Mouse (Mus musculus) heart, embryonic 15.5 days (tissue): Measurements from ENCODE around the gene Dst. TPM values are rescaled to one million over a fixed set of nuclear protein-coding genes. Genes with fewer than 3 reads are reported as not detected.

Experiments used
- ATAC-seq: fragments of 200-750 bp; cut with Nextera tagmentation; replicated peaks from 2 replicates; pipeline ENCODE4 v1.8.0; 2017; ENCODE audit warnings: low read depth, moderate TSS enrichment; ENCODE audit not compliant: insufficient number of reproducible peaks, insufficient read depth, low FRiP score
- H3K27ac ChIP-seq: fragments of 300-500 bp; sonication (generic); 2 replicates; pipeline ENCODE4 v1.5.1; 2015; ENCODE audit warnings: mild to moderate bottlenecking, inconsistent platforms
- H3K27me3 ChIP-seq: fragments of 300-500 bp; sonication (generic); 2 replicates; pipeline ENCODE4 v1.6.1; 2015; ENCODE audit warnings: inconsistent platforms
- H3K36me3 ChIP-seq: fragments of 300-500 bp; sonication (generic); 2 replicates; pipeline ENCODE4 v1.6.1; 2015; ENCODE audit warnings: mild to moderate bottlenecking, inconsistent platforms
- H3K4me1 ChIP-seq: fragments of 300-500 bp; sonication (generic); replicated peaks from 2 replicates; pipeline ENCODE4 v1.6.1; 2015; ENCODE audit warnings: inconsistent platforms
- H3K4me2 ChIP-seq: fragments of 300-500 bp; sonication (generic); 2 replicates; pipeline ENCODE4 v1.6.1; 2015; ENCODE audit warnings: inconsistent platforms, mild to moderate bottlenecking, moderate library complexity
- H3K4me3 ChIP-seq: fragments of 300-500 bp; sonication (generic); 2 replicates; pipeline ENCODE4 v1.5.1; 2015; ENCODE audit warnings: mild to moderate bottlenecking, inconsistent platforms
- H3K9ac ChIP-seq: fragments of 300-500 bp; sonication (generic); 2 replicates; pipeline ENCODE4 v1.6.1; 2015; ENCODE audit warnings: mild to moderate bottlenecking, inconsistent platforms
- H3K9me3 ChIP-seq: fragments of 300-500 bp; sonication (generic); replicated peaks from 2 replicates; pipeline ENCODE4 v1.6.1; 2016; ENCODE audit warnings: inconsistent platforms
- WGBS: fragments of 180-500 bp; shearing (Covaris S2); methylation state at CpG from one replicate; pipeline ENCODE4 v1.1.7; 2015; ENCODE audit warnings: mixed read lengths; 5-methylcytosine and 5-hydroxymethylcytosine counted together
- polyA plus RNA-seq: library from polyadenylated mRNA; unstranded; fragments of >200 nt; fragmentation: Nextera tagmentation; extraction: Ambion mirVana; gene quantifications from 2 replicates; pipeline ENCODE4 v1.2.1, GENCODE M21; 2015

Dst gene
- polyA plus RNA-seq, 1 experiment from 2014 or later, result 21.4 TPM

DNA sequence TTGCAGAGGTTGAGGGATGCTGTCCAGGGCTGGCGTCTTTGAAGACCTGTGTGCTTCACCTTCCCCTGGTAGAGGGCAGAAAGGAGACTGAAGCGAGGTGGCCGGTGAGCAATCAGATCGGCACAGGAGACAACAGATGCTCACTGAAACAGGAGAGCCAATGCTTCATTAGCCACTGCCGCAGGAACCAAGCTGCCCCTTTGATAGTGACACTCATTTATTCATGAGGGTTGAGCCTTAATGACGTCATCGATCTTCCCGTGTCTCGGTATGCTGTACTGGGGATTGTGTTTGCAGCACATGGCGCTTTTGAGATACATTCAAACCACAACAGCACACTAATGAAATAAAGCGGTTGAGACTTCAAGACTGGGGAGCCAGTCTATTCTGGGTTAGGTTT, 250.8 kb downstream of the Dst start:
- no peak overlapping the region for H3K4me3 ChIP-seq
- peaks cover 14% of the 10 kb centered on the region; the same call in 1 of the 2 replicates for H3K36me3 ChIP-seq
- ATAC-seq, result no peak
- no peak overlapping the region for H3K4me2 ChIP-seq
- no peak overlapping the region for H3K27ac ChIP-seq
- no peaks in the 10 kb centered on the region for H3K4me1 ChIP-seq
- H3K9me3 ChIP-seq, result no peaks in the 10 kb centered on the region
- WGBS, result 81% methylated on average over 11 of the region's 11 CpGs
- H3K27me3 ChIP-seq, result no peaks in the 10 kb centered on the region
- no peak overlapping the region for H3K9ac ChIP-seq

DNA sequence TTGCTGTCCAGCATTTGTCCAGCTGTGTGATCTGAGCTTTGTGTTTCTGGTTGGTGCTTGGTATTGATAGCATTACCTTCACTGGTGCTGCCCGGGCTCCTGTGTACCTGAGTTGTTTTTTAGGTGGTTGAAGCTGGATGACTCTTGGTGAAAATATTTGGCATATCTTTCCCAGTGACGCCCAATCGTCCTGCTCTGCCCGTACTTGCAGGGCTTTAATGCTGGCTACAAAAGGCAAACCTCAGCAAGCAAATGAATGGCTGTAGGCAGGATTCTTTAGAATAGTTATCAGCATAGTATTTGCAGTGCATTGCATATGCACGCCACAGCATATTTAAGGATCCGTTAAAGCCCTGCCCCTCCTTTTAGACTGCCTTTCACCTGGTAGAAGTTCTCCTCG, 251.9 kb downstream of the Dst start:
- Histone ChIP-seq H3K27me3 (no peaks in the 10 kb centered on the region), H3K4me3 (no peak overlapping the region), H3K9ac (no peak overlapping the region), H3K4me2 (no peak overlapping the region), H3K9me3 (no peaks in the 10 kb centered on the region), H3K4me1 (no peaks in the 10 kb centered on the region), H3K36me3 (peaks cover 18% of the 10 kb centered on the region), H3K27ac (no peak overlapping the region)
- WGBS, result 65% methylated on average over 7 of the region's 7 CpGs
- ATAC-seq, result no peak

DNA sequence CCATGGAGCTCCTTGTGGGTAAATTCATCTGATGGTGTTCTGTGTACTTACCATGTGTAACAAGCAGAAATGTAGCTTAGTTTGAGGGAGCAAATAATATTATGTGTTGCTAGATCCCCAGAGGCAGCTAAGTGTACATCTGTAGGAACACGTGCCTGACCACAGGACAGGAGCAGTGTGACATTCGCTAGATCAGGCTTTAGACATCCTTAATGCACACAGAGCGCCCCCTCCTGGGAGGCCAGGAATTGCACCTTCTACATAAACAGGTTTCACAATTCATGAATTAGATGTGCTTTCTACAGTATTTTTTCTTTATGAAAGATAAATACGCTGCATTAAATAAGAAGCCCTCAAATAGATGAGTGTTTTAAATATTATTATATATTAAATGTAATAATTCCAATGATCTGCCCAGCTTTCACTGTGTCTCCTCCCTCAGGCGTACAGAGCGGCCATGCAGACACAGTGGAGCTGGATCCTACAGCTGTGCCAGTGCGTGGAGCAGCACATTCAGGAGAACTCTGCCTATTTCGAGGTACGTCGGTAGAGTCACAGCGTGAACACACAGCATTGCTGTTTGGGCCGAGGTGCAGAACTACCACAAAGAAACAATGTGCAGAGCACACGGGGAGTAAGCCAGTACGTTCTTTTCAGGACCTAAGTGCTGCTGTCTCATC, 256.7 kb downstream of the Dst start:
- no peaks in the 10 kb centered on the region for H3K27me3 ChIP-seq
- H3K9ac ChIP-seq, result 0 out of 2 replicates have a peak overlapping the region, but pooled peaks have one; percentile 21
- no peak overlapping the region for H3K4me2 ChIP-seq
- no peaks in the 10 kb centered on the region for H3K9me3 ChIP-seq
- no peak overlapping the region for H3K27ac ChIP-seq
- peaks cover 12% of the 10 kb centered on the region for H3K4me1 ChIP-seq
- WGBS, result 64% methylated on average over 14 of the region's 14 CpGs
- peaks cover 39% of the 10 kb centered on the region for H3K36me3 ChIP-seq
- ATAC-seq, result no peak
- no peak overlapping the region for H3K4me3 ChIP-seq

DNA sequence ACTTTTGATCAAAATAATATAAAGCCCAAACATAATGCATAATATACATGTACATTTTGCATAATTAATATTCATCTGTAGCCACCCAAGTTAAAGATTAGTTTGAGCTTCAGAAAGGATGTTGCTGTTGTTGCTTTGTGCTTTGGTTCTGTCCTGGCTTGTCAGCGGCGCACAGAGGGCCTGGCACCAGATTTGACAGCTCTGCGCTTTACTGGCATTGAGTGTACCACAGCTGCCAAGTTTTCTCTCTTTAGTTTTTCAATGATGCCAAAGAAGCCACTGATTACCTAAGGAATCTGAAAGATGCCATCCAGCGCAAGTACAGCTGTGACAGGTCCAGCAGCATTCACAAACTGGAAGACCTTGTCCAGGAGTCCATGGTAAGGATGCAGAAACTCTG, 257.9 kb downstream of the Dst start:
- H3K4me3 ChIP-seq, result no peak overlapping the region
- H3K4me2 ChIP-seq, result no peak overlapping the region
- H3K4me1 ChIP-seq, result peaks cover 12% of the 10 kb centered on the region
- H3K27me3 ChIP-seq, result no peaks in the 10 kb centered on the region
- WGBS, result 86% methylated on average over 4 of the region's 4 CpGs
- H3K9me3 ChIP-seq, result no peaks in the 10 kb centered on the region
- no peak overlapping the region for H3K27ac ChIP-seq
- H3K36me3 ChIP-seq, result peaks cover 49% of the 10 kb centered on the region
- no peak overlapping the region for H3K9ac ChIP-seq
- no peak for ATAC-seq

DNA sequence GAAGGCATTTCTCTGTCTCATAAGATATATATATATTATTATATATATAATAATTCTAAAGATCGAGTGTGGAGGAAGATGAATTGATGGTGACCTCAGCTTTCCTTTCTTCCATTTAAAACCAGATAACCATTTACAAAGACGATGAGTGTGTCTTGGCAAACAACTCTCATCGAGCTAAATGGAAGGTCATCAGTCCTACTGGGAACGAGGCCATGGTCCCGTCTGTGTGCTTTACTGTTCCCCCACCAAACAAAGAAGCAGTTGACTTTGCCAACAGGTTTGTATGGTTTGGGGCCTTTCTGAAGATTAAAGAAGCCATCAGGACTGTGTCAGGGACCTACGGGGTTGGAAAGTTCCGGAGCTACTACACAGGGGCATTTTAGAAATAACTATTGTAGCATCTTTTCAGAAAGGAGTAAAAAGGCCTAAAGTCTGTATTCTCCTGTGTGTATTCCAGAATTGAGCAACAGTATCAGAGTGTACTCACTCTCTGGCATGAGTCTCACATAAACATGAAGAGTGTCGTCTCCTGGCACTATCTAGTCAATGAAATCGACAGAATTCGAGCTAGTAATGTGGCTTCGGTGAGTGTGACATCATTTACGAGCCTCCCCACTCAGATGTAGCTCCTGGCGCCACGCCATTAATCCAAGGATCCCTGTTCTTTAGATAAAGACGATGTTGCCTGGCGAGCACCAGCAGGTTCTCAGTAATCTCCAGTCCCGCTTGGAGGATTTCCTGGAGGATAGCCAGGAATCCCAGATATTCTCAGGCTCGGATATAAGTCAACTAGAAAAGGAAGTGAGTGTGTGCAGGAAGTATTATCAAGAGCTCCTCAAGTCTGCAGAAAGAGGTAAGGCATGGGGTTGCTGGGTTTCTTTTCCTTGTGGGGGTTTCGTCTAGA, 259.4 kb downstream of the Dst start:
- Histone ChIP-seq H3K27ac (peak overlapping the region; percentile 71), H3K36me3 (peaks cover 56% of the 10 kb centered on the region)
- ATAC-seq, result peak; percentile 76

DNA sequence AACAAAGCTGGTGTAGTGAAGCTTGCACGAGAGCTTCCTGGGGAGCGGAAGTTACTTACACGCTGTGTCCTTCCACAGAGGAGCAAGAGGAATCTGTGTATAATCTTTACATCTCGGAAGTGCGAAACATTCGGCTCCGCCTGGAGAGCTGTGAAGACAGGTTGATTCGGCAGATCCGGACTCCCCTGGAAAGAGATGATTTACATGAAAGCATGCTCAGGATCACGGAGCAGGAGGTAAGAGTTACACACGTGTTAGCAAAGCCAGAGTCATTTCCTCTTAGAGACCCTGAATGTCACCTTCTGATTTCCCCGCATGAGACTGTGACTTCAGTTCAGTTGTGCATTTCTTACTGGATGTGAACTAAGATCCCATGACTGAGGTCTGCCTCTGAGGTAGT, 261.1 kb downstream of the Dst start:
- H3K4me2 ChIP-seq, result no peak overlapping the region
- H3K4me3 ChIP-seq, result no peak overlapping the region
- H3K9ac ChIP-seq, result no peak overlapping the region
- no peaks in the 10 kb centered on the region for H3K27me3 ChIP-seq
- peaks cover 69% of the 10 kb centered on the region for H3K36me3 ChIP-seq
- H3K4me1 ChIP-seq, result peaks cover 12% of the 10 kb centered on the region
- WGBS, result 92% methylated on average over 12 of the region's 12 CpGs
- H3K9me3 ChIP-seq, result no peaks in the 10 kb centered on the region
- H3K27ac ChIP-seq, result no peak overlapping the region
- ATAC-seq, result no peak

More for the DNA sequence above, 259.4 kb downstream of the Dst start:
- 34% methylated on average over 19 of the region's 19 CpGs for WGBS
- H3K4me2 ChIP-seq, result no peak overlapping the region
- H3K4me1 ChIP-seq, result peaks cover 12% of the 10 kb centered on the region
- no peak overlapping the region for H3K4me3 ChIP-seq
- no peaks in the 10 kb centered on the region for H3K9me3 ChIP-seq
- H3K27me3 ChIP-seq, result no peaks in the 10 kb centered on the region
- no peak overlapping the region for H3K9ac ChIP-seq

DNA sequence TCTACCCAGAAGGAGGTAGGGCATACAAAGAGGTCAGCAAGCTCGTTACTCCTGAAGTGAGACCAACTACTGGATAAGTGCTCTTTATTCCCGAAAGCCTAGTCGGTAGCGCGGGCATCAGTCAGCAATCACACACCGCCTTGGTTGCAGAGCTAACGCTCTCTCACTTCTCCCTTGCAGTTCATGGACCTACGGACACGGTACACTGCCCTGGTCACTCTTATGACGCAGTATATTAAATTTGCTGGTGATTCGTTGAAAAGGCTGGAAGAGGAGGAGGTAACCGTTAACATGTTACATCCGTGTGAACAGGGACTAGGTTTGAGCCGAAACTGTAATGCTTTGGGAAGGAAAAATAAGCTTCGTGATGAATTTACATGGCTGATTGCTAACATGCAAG, 266.5 kb downstream of the Dst start:
- ATAC-seq, result no peak
- Histone ChIP-seq H3K36me3 (peaks cover 84% of the 10 kb centered on the region), H3K9me3 (no peaks in the 10 kb centered on the region), H3K4me3 (no peak overlapping the region), H3K9ac (no peak overlapping the region), H3K27ac (no peak overlapping the region), H3K27me3 (no peaks in the 10 kb centered on the region), H3K4me1 (no peaks in the 10 kb centered on the region), H3K4me2 (no peak overlapping the region)
- 93% methylated on average over 15 of the region's 15 CpGs for WGBS

DNA sequence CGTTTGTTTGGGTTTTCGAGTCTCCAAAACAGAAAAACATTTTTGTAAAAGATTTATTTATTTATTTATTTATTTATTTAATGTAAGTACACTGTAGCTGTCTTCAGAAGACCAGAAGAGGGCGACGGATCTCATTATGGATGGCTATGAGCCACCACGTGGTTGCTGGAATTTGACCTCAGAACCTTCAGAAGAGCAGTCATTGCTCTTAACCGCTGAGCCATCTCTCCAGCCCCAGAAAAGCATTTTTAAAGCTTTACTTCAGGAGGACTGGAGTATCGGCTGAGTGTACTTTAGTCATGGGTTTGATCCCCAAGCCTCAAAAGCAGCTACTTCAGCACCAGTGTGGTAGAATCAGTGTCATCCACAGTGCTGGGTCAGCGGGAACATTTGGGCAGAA, 266.9 kb downstream of the Dst start:
- Histone ChIP-seq H3K27ac (no peak overlapping the region), H3K9ac (no peak overlapping the region)
- 78% methylated on average over 8 of the region's 8 CpGs for WGBS

DNA sequence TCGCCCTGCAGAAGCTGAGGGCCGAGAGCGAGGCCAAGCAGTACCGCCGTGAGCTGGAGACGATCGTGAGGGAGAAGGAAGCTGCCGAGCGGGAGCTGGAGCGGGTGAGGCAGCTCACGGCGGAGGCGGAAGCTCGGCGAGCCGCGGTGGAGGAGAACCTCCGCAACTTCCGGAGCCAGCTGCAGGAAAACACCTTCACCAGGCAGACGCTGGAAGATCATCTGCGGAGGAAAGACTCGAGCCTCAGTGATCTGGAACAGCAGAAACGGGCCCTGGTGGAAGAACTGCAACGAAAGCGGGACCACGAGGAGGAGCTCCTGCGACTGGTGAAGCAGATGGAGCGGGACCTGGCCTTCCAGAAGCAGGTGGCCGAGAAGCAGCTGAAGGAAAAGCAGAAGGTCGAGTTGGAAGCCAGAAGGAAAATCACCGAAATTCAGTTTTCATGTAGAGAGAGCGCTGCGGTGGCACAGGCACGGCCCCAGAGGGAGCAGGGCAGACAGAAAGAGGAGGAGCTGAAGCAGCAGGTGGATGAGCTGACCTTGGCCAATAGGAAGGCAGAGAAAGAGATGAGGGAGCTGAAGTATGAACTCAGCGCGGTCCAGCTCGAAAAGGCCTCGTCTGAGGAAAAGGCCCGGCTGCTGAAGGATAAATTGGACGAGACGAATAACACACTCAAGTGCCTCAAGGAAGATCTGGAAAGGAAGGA, 270.1 kb downstream of the Dst start:
- Histone ChIP-seq H3K27ac (no peak overlapping the region), H3K27me3 (no peaks in the 10 kb centered on the region), H3K9ac (no peak overlapping the region), H3K4me3 (peak overlapping the region; percentile 26), H3K9me3 (no peaks in the 10 kb centered on the region), H3K4me2 (peak overlapping the region; percentile 30), H3K4me1 (no peaks in the 10 kb centered on the region), H3K36me3 (peaks cover 74% of the 10 kb centered on the region)
- no peak for ATAC-seq
- 82% methylated on average over 41 of the region's 41 CpGs for WGBS

More for the DNA sequence above, 266.9 kb downstream of the Dst start:
- H3K4me2 ChIP-seq, result no peak overlapping the region
- no peaks in the 10 kb centered on the region for H3K4me1 ChIP-seq
- no peaks in the 10 kb centered on the region for H3K27me3 ChIP-seq
- H3K9me3 ChIP-seq, result no peaks in the 10 kb centered on the region
- H3K36me3 ChIP-seq, result peaks cover 83% of the 10 kb centered on the region
- no peak for ATAC-seq
- H3K4me3 ChIP-seq, result no peak overlapping the region

DNA sequence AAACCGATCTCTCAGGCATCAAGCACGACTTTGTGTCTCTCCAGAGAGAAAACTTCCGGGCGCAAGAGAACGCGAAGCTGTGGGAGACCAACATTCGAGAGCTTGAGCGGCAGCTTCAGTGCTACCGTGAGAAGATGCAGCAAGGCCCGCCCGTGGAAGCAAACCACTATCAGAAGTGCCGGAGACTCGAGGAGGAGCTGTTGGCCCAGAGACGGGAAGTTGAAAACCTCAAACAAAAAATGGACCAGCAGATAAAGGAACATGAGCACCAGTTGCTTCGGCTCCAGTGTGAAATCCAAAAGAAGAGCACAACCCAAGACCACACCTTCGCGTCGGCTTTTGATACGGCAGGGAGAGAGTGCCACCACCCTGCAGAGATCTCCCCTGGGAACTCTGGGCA, 271.7 kb downstream of the Dst start:
- H3K36me3 ChIP-seq, result peaks cover 60% of the 10 kb centered on the region
- no peak overlapping the region for H3K9ac ChIP-seq
- H3K4me1 ChIP-seq, result no peaks in the 10 kb centered on the region
- no peaks in the 10 kb centered on the region for H3K27me3 ChIP-seq
- H3K9me3 ChIP-seq, result no peaks in the 10 kb centered on the region
- no peak overlapping the region for H3K4me2 ChIP-seq
- WGBS, result 85% methylated on average over 19 of the region's 19 CpGs
- no peak for ATAC-seq
- no peak overlapping the region for H3K4me3 ChIP-seq
- no peak overlapping the region for H3K27ac ChIP-seq
